Mouse (Mus musculus): ENCODE measurements around the gene Prss8.

- no peak for TF ChIP-seq CTCF (IDR thresholded peaks at IDR 0.05; ENCODE audit: control insufficient read depth, insufficient read depth, insufficient read length)
- no peak for TF ChIP-seq MYOG (IDR thresholded peaks at IDR 0.05; ENCODE audit: control insufficient read depth, extremely low read depth, insufficient read length)
- TF ChIP-seq CEBPB (IDR thresholded peaks at IDR 0.05; ENCODE audit: low read depth) = no peak
- TF ChIP-seq MYOD1 (IDR thresholded peaks at IDR 0.05; ENCODE audit: control insufficient read depth, insufficient read length, low read depth) = no peak
- TF ChIP-seq MAX (IDR thresholded peaks at IDR 0.05) = no peak
- no peak for TF ChIP-seq USF1 (IDR thresholded peaks at IDR 0.05; ENCODE audit: low read depth)
- no peak for TF ChIP-seq FOSL1 (IDR thresholded peaks at IDR 0.05; ENCODE audit: insufficient read depth, low read length, poor library complexity, severe bottlenecking)
Measured at GRCm38 (mm10) chr7:127928596-127928995, 1.3 kb downstream of the Prss8 start.
